Mouse (Mus musculus) liver, adult 2 months (tissue): ENCODE results near the gene Bdnf. TPM values are rescaled to one million over a fixed set of nuclear protein-coding genes. Genes with fewer than 3 reads are reported as not detected.

Experiments
- DNase-seq: peaks from one replicate; pipeline ENCODE4 v3.0.0-alpha.2; 2011; ENCODE audit warnings: low read depth, low spot score; ENCODE audit errors: extremely low read depth
- H3K27ac ChIP-seq: fragments of 200-500 bp; replicated peaks from 2 replicates; pipeline ENCODE4 v1.5.1; 2012; ENCODE audit warnings: low read depth, mild to moderate bottlenecking, control low read depth, inconsistent platforms, low read length; ENCODE audit not compliant: insufficient read depth
- H3K27me3 ChIP-seq: fragments of 200-500 bp; 2 replicates; pipeline ENCODE4 v1.6.1; 2012; ENCODE audit warnings: mild to moderate bottlenecking, moderate library complexity, low read length, inconsistent platforms; ENCODE audit not compliant: control insufficient read depth, insufficient read depth
- H3K36me3 ChIP-seq: fragments of 200-500 bp; 2 replicates; pipeline ENCODE4 v1.6.1; 2012; ENCODE audit warnings: low read length, inconsistent platforms; ENCODE audit not compliant: control insufficient read depth, insufficient read depth
- H3K4me1 ChIP-seq: fragments of 200-500 bp; 2 replicates; pipeline ENCODE4 v1.6.1; 2011; ENCODE audit warnings: low read length; ENCODE audit not compliant: control insufficient read depth, insufficient read depth
- H3K4me3 ChIP-seq: fragments of 200-500 bp; 2 replicates; pipeline ENCODE4 v1.5.1; 2011; ENCODE audit warnings: low read depth, mild to moderate bottlenecking, control low read depth, low read length, moderate library complexity; ENCODE audit not compliant: insufficient read depth
- H3K79me2 ChIP-seq: fragments of 200-500 bp; 2 replicates; pipeline ENCODE4 v1.6.1; 2012; ENCODE audit warnings: inconsistent platforms, mild to moderate bottlenecking, low read length, moderate library complexity; ENCODE audit not compliant: control insufficient read depth, insufficient read depth
- H3K9ac ChIP-seq: fragments of 200-500 bp; 2 replicates; pipeline ENCODE4 v1.6.1; 2012; ENCODE audit warnings: low read depth, mild to moderate bottlenecking, control low read depth, inconsistent platforms, low read length
- CTCF ChIP-seq: fragments of 200-500 bp; IDR thresholded peaks from 2 replicates; pipeline ENCODE4 v1.5.1; 2011; ENCODE audit warnings: low read depth, low read length, control low read depth
- POLR2A ChIP-seq: fragments of 200-500 bp; IDR thresholded peaks from 2 replicates; pipeline ENCODE4 v1.6.1; 2011; ENCODE audit warnings: low read length, control low read depth; ENCODE audit not compliant: insufficient read depth; ENCODE audit errors: extremely low read depth
- WGBS: fragments of 180-500 bp; shearing (Covaris S2); methylation state at CpG from one replicate; pipeline ENCODE4 v1.1.7; 2018; 5-methylcytosine and 5-hydroxymethylcytosine counted together
- polyA plus RNA-seq: library from polyadenylated mRNA; depleted of rRNA; stranded (reverse); fragments of >200 nt; gene quantifications from 2 replicates; pipeline ENCODE4 v1.2.3, GENCODE M21; 2012
- total RNA-seq: library from RNA; depleted of rRNA; stranded (reverse); fragments of >200 nt; gene quantifications from 2 replicates; pipeline ENCODE4 v1.2.3, GENCODE M21; 2014

Gene Bdnf
- total and polyA plus RNA-seq, 2 experiments: 0.09 to 0.83 TPM

DNA sequence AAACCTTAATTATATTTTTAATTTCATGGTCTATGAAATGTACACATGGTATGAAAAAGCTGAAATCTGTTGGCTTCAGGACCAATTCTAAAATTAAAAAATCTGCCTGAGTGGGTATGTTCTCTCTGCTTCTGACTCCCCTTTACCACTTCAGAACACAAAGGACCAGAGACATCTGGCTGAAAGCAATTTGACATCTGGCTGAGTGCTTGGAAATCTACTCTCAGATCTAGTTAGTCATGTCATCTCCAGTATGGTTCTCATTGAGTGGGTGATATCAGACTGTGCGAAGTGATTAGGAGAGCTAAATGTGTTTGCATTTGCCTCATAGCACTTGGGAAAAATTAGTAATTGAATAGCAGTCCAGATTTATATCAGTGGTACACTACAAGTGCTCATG lies 36.5 kb downstream of the Bdnf start:
- Histone ChIP-seq H3K9ac (no peak overlapping the region), H3K27me3 (no peaks in the 10 kb centered on the region), H3K4me3 (no peak overlapping the region), H3K27ac (no peak overlapping the region), H3K4me1 (no peaks in the 10 kb centered on the region), H3K79me2 (peaks cover 4% of the 10 kb centered on the region; the same call in 1 of the 2 replicates), H3K36me3 (no peaks in the 10 kb centered on the region)
- no peak for TF ChIP-seq POLR2A
- TF ChIP-seq CTCF: no peak
- 85% methylated on average over 1 of the region's 1 CpGs for WGBS
- DNase-seq: no peak

- Histone ChIP-seq H3K36me3 (no peaks in the 10 kb centered on the region), H3K79me2 (no peaks in the 10 kb centered on the region), H3K27me3 (no peaks in the 10 kb centered on the region), H3K4me1 (peaks cover 7% of the 10 kb centered on the region), H3K4me3 (no peak overlapping the region), H3K9ac (no peak overlapping the region), H3K27ac (peak overlapping the region; percentile 47; the same call in 1 of the 2 replicates)
- no peak for DNase-seq
- 85% methylated on average over 3 of the region's 3 CpGs for WGBS
- no peak for TF ChIP-seq CTCF
- TF ChIP-seq POLR2A: no peak
These were observed 50.8 kb downstream of the Bdnf start for GRCm38 (mm10) chr2:109725261-109725660.

GRCm38 (mm10) chr2:109725831-109726230 lies 51.3 kb downstream of the Bdnf start:
- Histone ChIP-seq H3K4me1 (peaks cover 7% of the 10 kb centered on the region), H3K27me3 (no peaks in the 10 kb centered on the region), H3K4me3 (peak overlapping the region; percentile 40; the same call in 1 of the 2 replicates), H3K79me2 (no peaks in the 10 kb centered on the region), H3K36me3 (no peaks in the 10 kb centered on the region), H3K27ac (no peak overlapping the region), H3K9ac (no peak overlapping the region)
- WGBS: 10% methylated on average over 6 of the region's 6 CpGs
- peak; percentile 95 for DNase-seq
- no peak for TF ChIP-seq POLR2A
- no peak for TF ChIP-seq CTCF

- peaks cover 7% of the 10 kb centered on the region for H3K4me1 ChIP-seq
- DNase-seq: peak; percentile 49
- no peak overlapping the region for H3K4me3 ChIP-seq
- no peak overlapping the region for H3K9ac ChIP-seq
- TF ChIP-seq POLR2A: no peak
- no peak for TF ChIP-seq CTCF
- H3K79me2 ChIP-seq: no peaks in the 10 kb centered on the region
- H3K27me3 ChIP-seq: no peaks in the 10 kb centered on the region
- no peak overlapping the region for H3K27ac ChIP-seq
- no peaks in the 10 kb centered on the region for H3K36me3 ChIP-seq
- WGBS: 24% methylated on average over 1 of the region's 1 CpGs
These were observed 54.7 kb downstream of the Bdnf start for GRCm38 (mm10) chr2:109729221-109729620.

DNA sequence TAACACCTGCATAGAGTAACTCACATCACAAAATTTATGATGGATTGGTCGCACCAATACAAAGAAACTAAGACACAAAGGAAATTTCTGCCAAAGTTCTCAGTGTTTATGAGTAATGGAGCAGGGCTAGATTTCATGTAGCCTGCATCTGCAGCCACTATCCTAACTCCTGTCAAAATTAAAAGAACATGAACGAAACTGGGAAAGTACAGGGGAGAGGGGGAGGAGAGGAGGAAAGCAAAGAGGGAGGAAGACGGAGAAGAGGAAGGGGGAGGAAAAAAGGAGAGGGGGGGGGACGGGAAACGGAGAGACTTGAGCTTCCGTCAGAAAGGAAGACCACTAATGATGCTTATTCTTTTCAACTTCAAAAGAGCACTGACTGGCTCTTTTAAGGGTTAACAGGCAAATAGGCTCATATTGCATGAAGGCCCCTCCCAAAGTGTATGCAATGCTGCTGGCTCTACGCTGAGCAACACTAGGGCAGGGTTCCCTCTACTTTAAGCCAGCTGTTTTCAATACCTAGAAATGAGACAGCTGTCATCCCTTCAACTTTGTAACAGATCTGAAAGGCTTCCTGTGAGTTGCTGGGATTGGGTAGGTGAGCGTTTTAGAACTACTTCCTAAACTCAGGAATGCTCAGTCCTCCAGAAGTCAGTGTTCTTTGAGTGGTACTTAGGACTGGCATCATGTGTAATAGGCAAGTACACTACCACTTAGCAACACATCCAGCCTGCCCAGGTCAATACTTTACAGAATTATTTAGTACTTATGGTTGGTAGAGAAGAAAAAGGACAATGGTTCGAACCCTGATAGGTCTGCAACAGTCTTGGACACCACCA lies 58.9 kb downstream of the Bdnf start:
- Histone ChIP-seq H3K9ac (no peak overlapping the region), H3K79me2 (no peaks in the 10 kb centered on the region), H3K27me3 (no peaks in the 10 kb centered on the region), H3K4me3 (no peak overlapping the region), H3K36me3 (no peaks in the 10 kb centered on the region), H3K4me1 (peaks cover 2% of the 10 kb centered on the region; the same call in 1 of the 2 replicates), H3K27ac (no peak overlapping the region)
- 75% methylated on average over 9 of the region's 9 CpGs for WGBS
- no peak for DNase-seq
- TF ChIP-seq CTCF: no peak
- TF ChIP-seq POLR2A: no peak

GRCm38 (mm10) chr2:109734228-109734627 lies 59.7 kb downstream of the Bdnf start:
- no peak for DNase-seq
- H3K4me1 ChIP-seq: peaks cover 1% of the 10 kb centered on the region; the same call in 1 of the 2 replicates
- WGBS: 84% methylated on average over 3 of the region's 3 CpGs

More at GRCm38 (mm10) chr2:109734228-109734627, 59.7 kb downstream of the Bdnf start:
- Histone ChIP-seq H3K9ac (no peak overlapping the region), H3K4me3 (no peak overlapping the region), H3K27ac (no peak overlapping the region), H3K36me3 (no peaks in the 10 kb centered on the region), H3K27me3 (no peaks in the 10 kb centered on the region), H3K79me2 (no peaks in the 10 kb centered on the region)
- TF ChIP-seq CTCF (no peak), POLR2A (no peak)
